In the genomic region with DNA sequence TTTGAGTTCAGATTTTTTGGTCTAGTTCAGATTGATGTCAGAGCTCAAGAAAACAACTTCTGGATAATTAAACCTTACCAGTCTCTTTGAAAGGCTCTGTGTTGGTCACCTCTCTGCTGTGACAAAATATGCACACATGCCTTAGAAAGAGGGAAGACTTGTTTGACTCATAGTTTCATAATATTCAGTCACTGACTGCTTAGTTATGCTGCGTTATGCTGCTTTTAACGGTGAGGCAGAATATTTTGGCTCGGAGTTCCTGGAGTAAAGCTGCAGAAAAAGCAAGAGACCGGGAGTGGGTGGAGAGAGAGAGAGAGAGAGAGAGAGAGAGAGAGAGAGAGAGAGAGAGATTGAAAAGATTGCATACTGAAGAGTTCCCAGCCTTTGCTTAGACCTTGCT, we compare ENCODE assay signal across 1 mouse cellular context.
TF ChIP-seq lines count a peak whose summit lies in the region.

No protein-coding gene starts in this region.

TF ChIP-seq in CH12.LX, 34 proteins besides CTCF, POLR2A, EP300 and RAD21:
- TF ChIP-seq CHD1 (IDR thresholded peaks at IDR 0.05; ENCODE audit: low read depth, low read length) (no peak), NELFE (IDR thresholded peaks at IDR 0.05; ENCODE audit: low read depth, low read length) (no peak), IRF4 (IDR thresholded peaks at IDR 0.05; ENCODE audit: low read depth, low read length) (peak; percentile 73), ZNF384 (IDR thresholded peaks at IDR 0.05; ENCODE audit: low read depth, low read length) (no peak), BHLHE40 (IDR thresholded peaks at IDR 0.05; ENCODE audit: low read depth, low read length) (no peak)
TF ChIP-seq in CH12.LX: peak in this region for 1.
